Mouse (Mus musculus): ENCODE measurements around the gene Hspd1.
"Not testable (repeated sequence)": the region's sequence is repeated elsewhere in the genome, so short reads cannot be mapped to it uniquely, and the experiment has no call there.

Gene Hspd1

GRCm38 (mm10) chr1:55087401-55087904, 590 bp downstream of the Hspd1 start:
- peak; percentile 36 for DNase-seq (ENCODE audit: low spot score)

DNA sequence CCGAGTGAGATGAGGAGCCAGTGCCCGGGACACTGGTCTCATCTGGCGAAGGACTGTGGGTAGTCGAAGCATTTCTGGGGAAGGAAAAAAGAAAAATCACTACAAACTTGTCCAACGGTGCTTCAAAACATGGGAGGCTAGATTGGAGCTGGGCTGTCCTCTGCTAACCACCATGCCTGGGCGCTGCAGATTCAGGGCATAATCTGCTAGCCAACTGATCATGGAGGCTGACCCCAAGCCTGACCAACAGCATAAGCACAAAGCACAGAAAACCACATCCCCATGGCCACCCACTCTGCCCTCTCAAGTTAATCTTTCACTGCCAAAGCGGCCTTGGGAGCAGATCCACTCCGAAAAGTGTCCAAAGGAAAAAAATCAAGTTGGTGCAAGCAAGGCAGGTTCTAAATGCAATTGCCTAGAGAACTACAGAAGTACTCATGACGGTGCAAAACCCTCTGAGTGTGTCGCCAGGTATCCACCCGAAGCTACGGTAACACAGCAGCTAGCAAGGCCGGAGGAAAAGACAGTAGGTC, 1.1 kb downstream of the Hspd1 start:
- DNase-seq (ENCODE audit: low spot score): no peak

GRCm38 (mm10) chr1:55085781-55086366, 2.2 kb downstream of the Hspd1 start:
- no peak for DNase-seq (ENCODE audit: low spot score)

DNA sequence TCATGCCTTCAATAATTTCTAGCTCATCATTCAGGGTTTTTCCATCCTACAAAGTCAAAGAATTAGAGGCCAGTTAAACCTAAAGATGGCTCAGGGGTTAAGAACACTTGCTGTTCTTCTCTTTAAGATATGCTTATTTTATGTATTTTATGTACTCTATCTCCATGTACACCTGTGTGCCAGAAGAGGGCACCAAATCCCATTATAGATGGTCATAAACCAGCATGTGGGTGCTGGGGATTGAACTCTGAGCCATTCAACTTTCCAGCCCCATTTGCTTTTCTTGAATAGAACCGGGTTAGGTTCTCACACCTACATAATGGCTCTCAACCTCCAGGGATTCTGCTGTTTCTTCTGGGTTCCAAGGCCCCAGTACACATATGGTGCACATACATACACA, 5.9 kb downstream of the Hspd1 start:
- DNase-seq (ENCODE audit: low spot score): no peak

DNA sequence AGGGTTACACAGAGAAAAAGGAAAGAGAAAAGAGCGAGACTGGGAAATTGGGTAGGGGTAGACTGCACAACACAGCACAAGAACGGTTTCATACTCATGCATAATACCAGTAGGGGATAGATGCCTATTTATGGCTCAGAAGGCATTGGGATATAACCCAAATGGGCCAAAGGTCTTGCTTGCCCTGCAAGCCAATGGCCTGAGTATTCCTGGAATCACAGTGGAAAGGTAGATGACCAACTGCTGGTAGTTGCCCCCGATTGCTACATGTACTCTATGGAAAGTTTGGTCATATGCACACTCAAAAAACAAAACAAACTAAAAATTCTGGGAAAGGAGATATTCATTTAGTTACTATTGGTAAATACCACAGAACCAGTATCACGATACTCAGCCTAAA, 8.4 kb downstream of the Hspd1 start:
- DNase-seq (ENCODE audit: low spot score): no peak

GRCm38 (mm10) chr1:55076849-55077516, 11.1 kb downstream of the Hspd1 start:
- no peak for DNase-seq (ENCODE audit: low spot score)

DNA sequence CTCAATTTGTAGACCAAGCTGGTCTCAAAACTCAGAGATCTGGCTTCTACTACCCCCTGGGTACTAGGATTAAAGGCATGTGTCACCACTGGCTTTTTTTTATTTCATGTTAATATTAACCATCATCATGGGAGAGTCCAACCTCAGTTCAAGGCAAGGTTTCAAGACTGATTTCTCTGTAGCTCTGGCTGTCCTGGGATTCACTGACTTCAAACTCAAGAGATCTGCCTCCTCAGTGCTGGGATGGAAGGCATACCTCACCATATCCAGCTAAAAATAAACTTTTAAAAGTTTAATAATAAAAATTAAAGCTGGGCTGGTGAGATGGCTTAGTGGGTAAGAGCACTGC, 11.7 kb downstream of the Hspd1 start:
- DNase-seq (ENCODE audit: low spot score): no peak

GRCm38 (mm10) chr1:55075652-55076394, 12.2 kb downstream of the Hspd1 start:
- no peak for DNase-seq (ENCODE audit: low spot score)

DNA sequence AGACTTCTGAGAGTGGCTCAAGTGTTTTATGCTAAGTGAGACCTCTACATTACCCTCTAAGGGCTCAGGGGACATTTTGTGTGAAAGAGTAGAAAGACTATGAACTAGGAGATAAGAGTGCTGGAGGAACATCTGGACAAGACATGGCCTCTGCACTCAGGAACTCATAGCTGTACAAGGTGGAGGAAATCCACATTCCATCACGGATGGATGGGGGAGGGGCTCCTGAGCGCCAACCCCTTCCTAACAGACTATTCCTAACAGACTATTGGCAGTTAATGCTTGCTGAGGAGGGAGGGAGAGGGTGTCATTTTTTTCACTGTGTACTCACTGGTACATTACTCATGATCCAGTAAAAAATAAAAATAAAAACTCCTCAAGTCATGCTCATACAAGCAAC, 13.3 kb downstream of the Hspd1 start:
- no peak for DNase-seq (ENCODE audit: low spot score)

- not testable (repeated sequence) for DNase-seq (ENCODE audit: low spot score)
These were observed 15.7 kb downstream of the Hspd1 start for GRCm38 (mm10) chr1:55072328-55072727.

DNA sequence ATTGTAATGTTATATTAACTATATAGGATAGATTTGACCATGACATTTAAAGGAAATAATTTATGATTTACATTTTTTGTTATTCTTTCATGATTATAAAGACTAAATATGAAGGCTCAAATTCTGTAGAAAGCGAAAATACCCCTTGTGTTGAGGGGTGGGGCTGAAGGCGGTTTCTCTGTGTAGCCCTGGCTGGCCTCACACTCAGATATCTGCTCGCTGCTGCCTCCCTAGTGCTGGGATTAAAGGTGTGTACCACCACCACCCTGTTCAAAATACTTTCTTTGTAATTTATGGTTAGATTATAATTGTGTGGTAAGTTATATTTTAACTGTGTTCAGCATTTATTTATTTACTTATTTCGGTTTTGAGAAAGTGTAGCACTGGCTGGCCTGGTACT, 26.3 kb downstream of the Hspd1 start:
- no peak for DNase-seq (ENCODE audit: low spot score)

GRCm38 (mm10) chr1:55061099-55061498, 26.9 kb downstream of the Hspd1 start:
- no peak for DNase-seq (ENCODE audit: low spot score)

GRCm38 (mm10) chr1:55058383-55058782, 29.7 kb downstream of the Hspd1 start:
- DNase-seq (ENCODE audit: low spot score): not testable (repeated sequence)

DNA sequence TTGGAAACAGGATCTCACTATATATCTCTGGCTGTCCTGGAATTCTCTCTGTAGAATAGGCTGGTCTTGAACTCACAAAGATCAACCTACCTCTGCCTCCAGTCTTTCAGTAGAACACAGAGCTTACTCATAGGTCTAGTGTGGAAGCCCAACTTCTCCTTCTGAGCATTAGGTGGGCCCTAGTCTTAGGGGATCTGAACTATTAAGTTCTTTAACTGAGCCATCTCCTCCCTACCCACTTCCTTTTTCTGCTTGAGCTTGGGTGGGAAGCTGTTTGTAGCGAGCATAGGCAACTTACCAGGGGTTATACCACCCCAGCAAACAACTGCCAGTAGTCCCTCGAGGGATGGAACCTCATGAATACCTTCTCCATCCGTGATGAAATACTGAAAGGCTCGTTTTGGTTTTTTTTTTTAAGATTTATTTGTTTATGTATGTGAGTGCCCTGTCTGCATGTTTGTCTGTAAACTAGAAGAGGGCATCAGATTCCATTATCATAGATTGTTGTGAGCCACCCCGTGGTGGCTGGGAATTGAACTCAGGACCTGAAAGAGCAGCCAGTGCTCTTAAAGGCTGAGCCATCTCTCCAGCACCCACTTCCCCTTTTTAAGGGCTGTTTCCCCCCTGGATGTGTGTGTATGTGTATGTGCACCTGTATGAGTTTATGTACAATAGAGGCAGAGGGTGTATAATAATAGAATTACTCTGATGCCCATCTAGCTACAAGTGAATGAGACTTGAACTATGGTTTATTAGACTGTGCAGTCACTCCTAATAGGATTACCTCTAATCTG, 32.5 kb downstream of the Hspd1 start:
- DNase-seq (ENCODE audit: low spot score): no peak

GRCm38 (mm10) chr1:55053596-55053995, 34.4 kb downstream of the Hspd1 start:
- no peak for DNase-seq (ENCODE audit: low spot score)

DNA sequence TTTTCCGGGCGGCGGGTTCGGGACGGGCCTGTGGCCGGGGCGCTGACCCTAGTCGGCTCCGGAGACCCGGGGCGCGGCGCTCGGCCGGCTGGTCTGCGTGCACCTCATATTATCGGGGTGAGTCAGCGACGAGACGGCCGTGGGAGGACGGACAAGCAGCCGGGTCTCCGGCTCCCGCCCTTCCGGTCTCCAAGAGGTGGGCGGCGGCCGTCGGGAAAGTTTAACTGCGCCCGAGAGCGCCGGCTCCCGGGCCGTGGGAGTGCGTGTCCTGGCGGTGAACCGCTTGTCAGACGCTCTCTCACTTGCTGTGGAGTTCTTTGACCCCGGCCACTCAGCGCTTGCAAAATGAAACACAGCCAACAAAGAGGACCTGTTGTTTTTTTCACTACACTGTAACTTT, 35.0 kb downstream of the Hspd1 start:
- DNase-seq (ENCODE audit: low spot score): peak; percentile 73

GRCm38 (mm10) chr1:55052355-55052953, 35.6 kb downstream of the Hspd1 start, which contains the start of gene Coq10b:
Gene Coq10b (plus strand): TSS chr1:55052770.
- DNase-seq (ENCODE audit: low spot score): peak; percentile 98

- no peak for DNase-seq (ENCODE audit: low spot score)
These were observed 36.4 kb downstream of the Hspd1 start for GRCm38 (mm10) chr1:55051671-55052070.

DNA sequence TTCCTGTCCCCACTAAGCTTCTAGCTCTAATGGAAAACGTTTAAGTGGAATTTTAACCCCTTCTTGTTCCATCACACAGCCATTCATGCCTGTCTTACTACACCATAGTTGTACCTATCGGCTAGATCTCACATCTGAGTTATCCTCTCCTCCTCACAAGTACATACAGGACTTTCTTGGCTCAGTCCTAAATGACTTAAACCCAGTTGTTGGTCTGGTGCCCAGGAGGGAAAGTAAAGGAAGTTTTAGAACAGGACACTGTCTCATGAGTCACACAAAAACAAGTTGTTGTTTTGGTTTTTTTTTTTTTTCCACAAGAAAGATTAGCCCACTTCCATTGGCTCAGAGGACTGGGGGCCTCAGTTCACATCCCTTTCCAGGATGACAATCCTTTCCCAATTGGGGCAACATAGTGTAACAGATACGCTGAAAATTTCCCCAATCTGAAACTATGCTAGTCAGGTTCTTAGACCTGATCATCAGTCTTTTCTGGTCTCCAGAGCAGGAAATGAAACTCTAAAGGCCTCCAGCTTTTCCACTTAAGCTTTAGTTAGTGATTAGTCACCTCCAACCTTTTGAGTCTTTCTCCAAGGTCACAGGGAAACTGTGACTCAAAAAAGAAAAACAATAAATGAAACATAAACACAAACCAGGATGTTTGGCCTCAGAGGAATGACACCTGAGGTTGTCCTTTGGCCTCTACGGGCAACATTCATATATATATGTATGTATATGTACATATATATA, 39.0 kb downstream of the Hspd1 start:
- no peak for DNase-seq (ENCODE audit: low spot score)

- no peak for DNase-seq (ENCODE audit: low spot score)
These were observed 44.9 kb downstream of the Hspd1 start for GRCm38 (mm10) chr1:55043164-55043563.

- no peak for DNase-seq (ENCODE audit: low spot score)
These were observed 45.8 kb downstream of the Hspd1 start for GRCm38 (mm10) chr1:55042246-55042645.
